Mouse (Mus musculus) small intestine, adult 10 weeks (tissue): ENCODE measurements around the gene Ifi202b. TPM values are rescaled to one million over a fixed set of nuclear protein-coding genes. Genes with fewer than 3 reads are reported as not detected.

Experiments
- polyA plus RNA-seq: library from polyadenylated mRNA; stranded (reverse); fragments of 350-450 nt; fragmentation: Illumina TruSeq; extraction: RNeasy Lipid Tissue Mini Kit (QIAGEN cat#74804); gene quantifications from one replicate; pipeline ENCODE4 v1.2.3, GENCODE M21; 2014; ENCODE audit warnings: low replicate concordance

The Ifi202b gene
- polyA plus RNA-seq: not detected

GRCm38 (mm10) chr1:173982694-173983305 lies at the start of gene Ifi202b:
Gene Ifi202b, minus strand, starts transcription at chr1:173982744.

GRCm38 (mm10) chr1:174031698-174032097 lies 49.2 kb upstream of the Ifi202b start, which contains the start of gene Ifi205:
Gene Ifi205, minus strand, starts transcription at chr1:174031810.

GRCm38 (mm10) chr1:173941924-173942779 lies 40.4 kb downstream of the Ifi202b start, which contains the start of the genes Mndal and Ifi203:
Gene Mndal, minus strand, starts transcription at chr1:173942491.
Gene Ifi203, minus strand, starts transcription at chr1:173942672.

Other genes with a start within 250 kb of the Ifi202b start
- gene Ifi207, start 241.0 kb downstream of the Ifi202b start, polyA plus RNA-seq: 11.9 TPM
- 19.2 TPM for gene Ifi204, start 215.8 kb downstream of the Ifi202b start, polyA plus RNA-seq
- 15.0 TPM for gene Ifi211, start 69.7 kb downstream of the Ifi202b start, polyA plus RNA-seq
- 95.8 TPM for gene Mndal, start 40.3 kb downstream of the Ifi202b start, polyA plus RNA-seq
- 65.1 TPM for gene Ifi203, start 40.1 kb downstream of the Ifi202b start, polyA plus RNA-seq
- gene Ifi205, start 49.1 kb upstream of the Ifi202b start, polyA plus RNA-seq: 11.8 TPM
- gene Olfr433, start 58.0 kb upstream of the Ifi202b start, polyA plus RNA-seq: not detected
- not detected for gene Olfr432, start 66.5 kb upstream of the Ifi202b start, polyA plus RNA-seq
- gene Olfr430, start 83.9 kb upstream of the Ifi202b start, polyA plus RNA-seq: not detected
- not detected for gene Olfr429, start 101.6 kb upstream of the Ifi202b start, polyA plus RNA-seq
- gene Olfr427, start 114.1 kb upstream of the Ifi202b start, polyA plus RNA-seq: not detected
- not detected for gene Olfr231, start 138.4 kb upstream of the Ifi202b start, polyA plus RNA-seq
- gene Olfr424, start 148.8 kb upstream of the Ifi202b start, polyA plus RNA-seq: not detected
- gene Olfr420, start 172.9 kb upstream of the Ifi202b start, polyA plus RNA-seq: not detected
- gene Spta1, start 190.0 kb upstream of the Ifi202b start, polyA plus RNA-seq: not detected